ENCODE assay signal across 24 mouse cellular contexts in the genomic region with DNA sequence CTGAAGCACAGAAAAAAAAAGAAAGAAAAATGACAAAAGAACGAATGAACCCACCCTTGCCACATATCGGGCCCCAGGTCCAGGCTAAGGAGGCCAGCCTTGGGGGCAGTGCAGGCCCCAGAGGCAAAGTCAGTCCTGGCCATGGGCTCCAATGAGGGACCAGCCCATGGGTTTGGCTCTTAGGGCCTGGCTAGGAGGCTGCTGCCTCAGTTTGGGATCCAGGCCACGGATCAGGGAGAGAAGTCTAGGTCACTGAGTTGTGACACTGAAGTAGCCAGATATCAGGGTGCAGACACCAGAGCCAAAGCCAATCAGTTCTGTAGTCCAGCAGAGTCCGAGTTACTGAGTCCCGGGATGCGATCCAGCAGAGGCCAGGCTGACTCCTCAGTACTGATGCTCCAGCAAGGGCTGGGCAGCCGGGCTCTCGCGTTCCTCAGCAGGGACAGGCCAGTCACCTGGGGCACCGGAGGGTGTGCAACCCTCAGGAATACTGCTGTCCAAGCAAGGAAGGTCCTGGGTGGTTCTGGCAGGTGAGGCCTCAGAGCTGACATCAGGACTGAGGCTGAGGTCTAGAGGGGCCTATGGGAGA. TPM values are rescaled to one million over a fixed set of nuclear protein-coding genes. Genes with fewer than 3 reads are reported as not detected.
A peak's percentile ranks its signal among the peaks of the same experiment; 100 is the strongest.
DNase-seq lines count a peak whose midpoint lies in the region; ATAC-seq and TF ChIP-seq lines count a peak whose summit lies in the region.
"Had no signal": no experiment of that assay in that cellular context is flagged by ENCODE, and none has a peak within 500 bp of the region (broad histone marks: within the 10 kb centered on the region; RNA-seq: fewer than 3 reads in every experiment).

No protein-coding gene starts in this region.

- no peak for ATAC-seq in stomach, embryonic 16.5 days (ENCODE audit: insufficient read depth, low FRiP score)
- ATAC-seq in stomach, postnatal 0 days (ENCODE audit: low FRiP score, low TSS enrichment): no peak
- ATAC-seq in liver, postnatal 0 days: no peak
- no peak for ATAC-seq in forebrain, embryonic 14.5 days
- ATAC-seq: activated CD4-positive, CD25-positive, alpha-beta regulatory T cell, adult 4 months; CD4-positive, CD25-positive, alpha-beta regulatory T cell, adult 4 months; forebrain, postnatal 0 days; inflammation-experienced regulatory T-cells, adult 6 months had no signal

- peaks cover 22% of the 10 kb centered on the region for H3K4me1 ChIP-seq in stomach, embryonic 16.5 days (ENCODE audit: control insufficient read depth, insufficient read depth, low read length)
- H3K4me1 ChIP-seq in stomach, postnatal 0 days (replicated peaks; ENCODE audit: control insufficient read depth, insufficient read depth): peaks cover 5% of the 10 kb centered on the region; the same call in 1 of the 2 replicates
- peaks cover 40% of the 10 kb centered on the region for H3K4me1 ChIP-seq in liver, postnatal 0 days (ENCODE audit: insufficient read depth)
- peaks cover 3% of the 10 kb centered on the region; the same call in 1 of the 2 replicates for H3K4me1 ChIP-seq in forebrain, embryonic 14.5 days (ENCODE audit: control insufficient read depth, insufficient read depth, low read length)

- no peak for TF ChIP-seq EP300 in stomach, postnatal 0 days (optimal IDR thresholded peaks at IDR 0.05)
- TF ChIP-seq EP300 in liver, postnatal 0 days (IDR thresholded peaks at IDR 0.05; ENCODE audit: low read depth): no peak

- TF ChIP-seq CTCF in stomach, postnatal 0 days (IDR thresholded peaks at IDR 0.05; ENCODE audit: low read depth): no peak
- no peak for TF ChIP-seq CTCF in liver, postnatal 0 days (IDR thresholded peaks at IDR 0.05; ENCODE audit: low read depth)

- 91% methylated on average over 10 of the region's 10 CpGs for WGBS in stomach, embryonic 16.5 days
- 93% methylated on average over 10 of the region's 10 CpGs for WGBS in stomach, postnatal 0 days
- 90% methylated on average over 10 of the region's 10 CpGs for WGBS in liver, postnatal 0 days (ENCODE audit: insufficient replicate concordance)
- 94% methylated on average over 10 of the region's 10 CpGs for WGBS in forebrain, embryonic 14.5 days

- 0 out of 2 replicates have a peak, but pooled peaks cover under 1% of the 10 kb centered on the region for H3K36me3 ChIP-seq in stomach, embryonic 16.5 days (ENCODE audit: control insufficient read depth, insufficient read depth, low read length)
- H3K36me3 ChIP-seq in stomach, postnatal 0 days (ENCODE audit: control insufficient read depth, insufficient read depth, low read length): peaks cover 17% of the 10 kb centered on the region
- peaks cover 18% of the 10 kb centered on the region for H3K36me3 ChIP-seq in liver, postnatal 0 days (replicated peaks; ENCODE audit: insufficient read depth, low read length)
- peaks cover 51% of the 10 kb centered on the region for H3K36me3 ChIP-seq in forebrain, embryonic 14.5 days (ENCODE audit: control insufficient read depth, insufficient read depth, low read length)

- no peaks in the 10 kb centered on the region for H3K9me3 ChIP-seq in stomach, embryonic 16.5 days (replicated peaks; ENCODE audit: control insufficient read depth, low read length)
- H3K9me3 ChIP-seq in stomach, postnatal 0 days (ENCODE audit: control insufficient read depth, low read length): no peaks in the 10 kb centered on the region
- no peaks in the 10 kb centered on the region for H3K9me3 ChIP-seq in liver, postnatal 0 days (ENCODE audit: low read length)
- no peaks in the 10 kb centered on the region for H3K9me3 ChIP-seq in forebrain, embryonic 14.5 days (replicated peaks; ENCODE audit: control insufficient read depth, low read length)
- H3K9me3 ChIP-seq: hindbrain, embryonic 12.5 days; lung, embryonic 15.5 days had no signal

- H3K27ac ChIP-seq in stomach, embryonic 16.5 days (ENCODE audit: low read length): no peak overlapping the region
- H3K27ac ChIP-seq in stomach, postnatal 0 days (replicated peaks): no peak overlapping the region
- H3K27ac ChIP-seq in liver, postnatal 0 days (ENCODE audit: low read depth): peak overlapping the region; percentile 84
- H3K27ac ChIP-seq in forebrain, embryonic 14.5 days (ENCODE audit: low read depth, low read length): no peak overlapping the region
- H3K27ac ChIP-seq: hindbrain, embryonic 12.5 days had no signal

- H3K9ac ChIP-seq in stomach, embryonic 16.5 days (ENCODE audit: low read length): peak overlapping the region; percentile 51; the same call in 1 of the 2 replicates
- no peak overlapping the region; the same call in 1 of the 2 replicates for H3K9ac ChIP-seq in stomach, postnatal 0 days (ENCODE audit: low read length)
- peak overlapping the region; percentile 39; the same call in 1 of the 2 replicates for H3K9ac ChIP-seq in liver, postnatal 0 days (replicated peaks)
- H3K9ac ChIP-seq in forebrain, embryonic 14.5 days (ENCODE audit: low read length): no peak overlapping the region
- H3K9ac ChIP-seq: forebrain, postnatal 0 days; hindbrain, embryonic 12.5 days had no signal

- H3K4me2 ChIP-seq in stomach, embryonic 16.5 days (ENCODE audit: low read depth, low read length): no peak overlapping the region
- no peak overlapping the region for H3K4me2 ChIP-seq in stomach, postnatal 0 days (replicated peaks; ENCODE audit: low read depth)
- peak overlapping the region; percentile 80 for H3K4me2 ChIP-seq in liver, postnatal 0 days (ENCODE audit: low read depth, low read length)
- no peak overlapping the region for H3K4me2 ChIP-seq in forebrain, embryonic 14.5 days (ENCODE audit: low read length)

- H3K4me3 ChIP-seq in stomach, embryonic 16.5 days (replicated peaks; ENCODE audit: low read length): no peak overlapping the region
- H3K4me3 ChIP-seq in stomach, postnatal 0 days (ENCODE audit: low read depth, low read length): no peak overlapping the region
- H3K4me3 ChIP-seq in liver, postnatal 0 days (ENCODE audit: low read depth, low read length): peak overlapping the region; percentile 54
- H3K4me3 ChIP-seq in forebrain, embryonic 14.5 days (ENCODE audit: low read depth, low read length): no peak overlapping the region

- H3K27me3 ChIP-seq in stomach, embryonic 16.5 days (ENCODE audit: control insufficient read depth, insufficient read depth, low read length): no peaks in the 10 kb centered on the region
- H3K27me3 ChIP-seq in stomach, postnatal 0 days (ENCODE audit: control insufficient read depth, insufficient read depth, low read length): no peaks in the 10 kb centered on the region
- no peaks in the 10 kb centered on the region for H3K27me3 ChIP-seq in liver, postnatal 0 days (ENCODE audit: insufficient read depth, low read length)
- no peaks in the 10 kb centered on the region for H3K27me3 ChIP-seq in forebrain, embryonic 14.5 days (replicated peaks; ENCODE audit: control insufficient read depth, insufficient read depth, low read length)
- H3K27me3 ChIP-seq: hindbrain, embryonic 12.5 days; lung, embryonic 15.5 days had no signal

- DNase-seq in heart, adult 11 months: peak; percentile 90
- DNase-seq in heart, adult 8-10 months (ENCODE audit: low spot score): no peak
- DNase-seq in stomach, postnatal 0 days (ENCODE audit: low spot score): no peak
- DNase-seq in liver: peak; percentile 50
- no peak for DNase-seq in liver, postnatal 0 days
- DNase-seq in forebrain, embryonic 14.5 days (ENCODE audit: low spot score): no peak
- no peak for DNase-seq in cerebellum, postnatal 36 days
- DNase-seq: adrenal gland, postnatal 10 days; cerebellum, adult 18-20 months; forebrain, postnatal 0 days; heart, postnatal 10 days; kidney, adult 9 months; kidney, postnatal 36 days; lung, postnatal 4 days; thymus, adult 18-20 months had no signal

RNA-seq across cellular contexts. Expression of a gene that starts 1.3 kb away (rescaled TPM):
- total RNA-seq in heart, adult 8-10 months (2022): 10 to 100 TPM; 14.9 to 23.5 (median 17.8) TPM
- polyA plus RNA-seq in stomach, embryonic 16.5 days (2015; fragmentation: Nextera tagmentation; extraction: Ambion mirVana): 17.3 and 18.1 TPM in 2 replicates
- polyA plus RNA-seq in stomach, postnatal 0 days (2015; fragmentation: Nextera tagmentation; extraction: Ambion mirVana): 8.0 and 11.5 TPM in 2 replicates
- polyA plus RNA-seq in liver, postnatal 0 days (2015; fragmentation: Nextera tagmentation; extraction: Ambion mirVana): 14.1 and 15.3 TPM in 2 replicates
- 9.2 and 10.2 TPM in 2 replicates for polyA plus RNA-seq in forebrain, embryonic 14.5 days (2014; fragmentation: Nextera tagmentation; extraction: Ambion mirVana)

RNA-seq across cellular contexts. Expression of a gene that starts 23.8 kb away (rescaled TPM):
- total RNA-seq in heart, adult 8-10 months (2022): 10 to 100 TPM; 22.1 to 24.1 (median 23.2) TPM
- 20.0 and 20.2 TPM in 2 replicates for polyA plus RNA-seq in stomach, embryonic 16.5 days (2015; fragmentation: Nextera tagmentation; extraction: Ambion mirVana)
- polyA plus RNA-seq in stomach, postnatal 0 days (2015; fragmentation: Nextera tagmentation; extraction: Ambion mirVana): 14.0 and 16.5 TPM in 2 replicates
- polyA plus RNA-seq in liver, postnatal 0 days (2015; fragmentation: Nextera tagmentation; extraction: Ambion mirVana): 10.4 and 12.5 TPM in 2 replicates
- polyA plus RNA-seq in forebrain, embryonic 14.5 days (2014; fragmentation: Nextera tagmentation; extraction: Ambion mirVana): 9.2 and 11.8 TPM in 2 replicates

RNA-seq across cellular contexts. Expression of a gene that starts 23.9 kb away (rescaled TPM):
- total RNA-seq in heart, adult 8-10 months (2022): 10 to 100 TPM; 18.0 to 21.9 (median 19.8) TPM
- 17.2 and 17.4 TPM in 2 replicates for polyA plus RNA-seq in stomach, embryonic 16.5 days (2015; fragmentation: Nextera tagmentation; extraction: Ambion mirVana)
- polyA plus RNA-seq in stomach, postnatal 0 days (2015; fragmentation: Nextera tagmentation; extraction: Ambion mirVana): 6.5 and 7.9 TPM in 2 replicates
- polyA plus RNA-seq in liver, postnatal 0 days (2015; fragmentation: Nextera tagmentation; extraction: Ambion mirVana): 5.2 and 5.6 TPM in 2 replicates
- polyA plus RNA-seq in forebrain, embryonic 14.5 days (2014; fragmentation: Nextera tagmentation; extraction: Ambion mirVana): 20.9 and 24.6 TPM in 2 replicates

RNA-seq across cellular contexts. Expression of a gene that starts 27.5 kb away (rescaled TPM):
- 10 to 100 TPM; 26.7 to 31.2 (median 28.5) TPM for total RNA-seq in heart, adult 8-10 months (2022)
- 47.9 and 50.3 TPM in 2 replicates for polyA plus RNA-seq in stomach, embryonic 16.5 days (2015; fragmentation: Nextera tagmentation; extraction: Ambion mirVana)
- 28.7 and 35.2 TPM in 2 replicates for polyA plus RNA-seq in stomach, postnatal 0 days (2015; fragmentation: Nextera tagmentation; extraction: Ambion mirVana)
- polyA plus RNA-seq in liver, postnatal 0 days (2015; fragmentation: Nextera tagmentation; extraction: Ambion mirVana): 21.3 and 22.6 TPM in 2 replicates
- 29.8 and 35.8 TPM in 2 replicates for polyA plus RNA-seq in forebrain, embryonic 14.5 days (2014; fragmentation: Nextera tagmentation; extraction: Ambion mirVana)

RNA-seq across cellular contexts. Expression of a gene that starts 39.4 kb away (rescaled TPM):
- total RNA-seq in heart, adult 8-10 months (2022): not detected
- polyA plus RNA-seq in stomach, embryonic 16.5 days (2015; fragmentation: Nextera tagmentation; extraction: Ambion mirVana): 2.0 and 2.2 TPM in 2 replicates
- polyA plus RNA-seq in stomach, postnatal 0 days (2015; fragmentation: Nextera tagmentation; extraction: Ambion mirVana): 8.4 and 9.5 TPM in 2 replicates
- 0.17 and 0.18 TPM in 2 replicates for polyA plus RNA-seq in liver, postnatal 0 days (2015; fragmentation: Nextera tagmentation; extraction: Ambion mirVana)
- polyA plus RNA-seq in forebrain, embryonic 14.5 days (2014; fragmentation: Nextera tagmentation; extraction: Ambion mirVana): 0.17 TPM in 1 of 2 replicates, not detected in the other
- total RNA-seq: adrenal gland, postnatal 10 days; forebrain, postnatal 0 days; heart, postnatal 10 days had no signal
- polyA plus RNA-seq: hindbrain, embryonic 12.5 days; limb, embryonic 11.5 days; neural tube, embryonic 11.5 days; small intestine, adult 2 months had no signal

Comparison
In these comparisons a context has a peak if more than half of its experiments do, and no peak if none do; other contexts are left out.
1. DNase-seq: peak in heart, adult 11 months (single experiment) and liver (single experiment); none in heart, adult 8-10 months (single experiment), stomach, postnatal 0 days (single experiment), liver, postnatal 0 days (single experiment), forebrain, embryonic 14.5 days (single experiment) and cerebellum, postnatal 36 days (0 of 2).
2. H3K9ac ChIP-seq: peak in stomach, embryonic 16.5 days (single experiment) and liver, postnatal 0 days (single experiment); none in stomach, postnatal 0 days (single experiment) and forebrain, embryonic 14.5 days (single experiment).